Mouse (Mus musculus) urinary bladder, postnatal 25 days (tissue): ENCODE measurements around the gene Myo3b.

Experiments
- DNase-seq: peaks from one replicate; pipeline ENCODE4 v3.0.0; 2022; ENCODE audit warnings: low spot score

The Myo3b gene

GRCm38 (mm10) chr2:70352435-70353165 is 313.7 kb downstream of the Myo3b start:
- no peak for DNase-seq

- DNase-seq: no peak
These were observed 315.1 kb downstream of the Myo3b start for GRCm38 (mm10) chr2:70354056-70354455.

GRCm38 (mm10) chr2:70355026-70355425 is 316.1 kb downstream of the Myo3b start:
- DNase-seq: no peak

- DNase-seq: no peak
These were observed 330.5 kb downstream of the Myo3b start for GRCm38 (mm10) chr2:70369421-70369820.

- no peak for DNase-seq
These were observed 340.4 kb downstream of the Myo3b start for GRCm38 (mm10) chr2:70379341-70379740.

GRCm38 (mm10) chr2:70379939-70380338 is 341.0 kb downstream of the Myo3b start:
- DNase-seq: no peak

- DNase-seq: no peak
These were observed 349.7 kb downstream of the Myo3b start for GRCm38 (mm10) chr2:70388645-70389044.

DNA sequence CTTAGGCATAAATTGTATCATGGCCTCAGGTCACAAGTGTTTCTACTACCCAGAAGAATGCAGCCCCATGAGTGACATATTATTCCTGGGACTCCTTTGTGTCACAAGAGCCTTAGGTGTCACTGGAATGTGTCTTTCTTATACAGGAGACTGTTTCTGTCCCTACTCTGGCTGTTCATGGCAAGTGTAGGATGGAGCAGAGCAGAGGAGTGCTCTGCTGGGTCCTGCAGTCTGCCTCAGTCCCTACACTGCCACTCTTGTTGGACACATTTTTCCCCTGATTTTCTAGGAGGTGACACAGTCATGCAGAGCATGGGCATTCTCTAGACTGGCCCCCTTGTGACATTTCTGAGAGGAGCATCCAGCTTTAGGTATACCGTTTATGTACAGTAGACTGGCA is 350.2 kb downstream of the Myo3b start:
- DNase-seq: no peak

DNA sequence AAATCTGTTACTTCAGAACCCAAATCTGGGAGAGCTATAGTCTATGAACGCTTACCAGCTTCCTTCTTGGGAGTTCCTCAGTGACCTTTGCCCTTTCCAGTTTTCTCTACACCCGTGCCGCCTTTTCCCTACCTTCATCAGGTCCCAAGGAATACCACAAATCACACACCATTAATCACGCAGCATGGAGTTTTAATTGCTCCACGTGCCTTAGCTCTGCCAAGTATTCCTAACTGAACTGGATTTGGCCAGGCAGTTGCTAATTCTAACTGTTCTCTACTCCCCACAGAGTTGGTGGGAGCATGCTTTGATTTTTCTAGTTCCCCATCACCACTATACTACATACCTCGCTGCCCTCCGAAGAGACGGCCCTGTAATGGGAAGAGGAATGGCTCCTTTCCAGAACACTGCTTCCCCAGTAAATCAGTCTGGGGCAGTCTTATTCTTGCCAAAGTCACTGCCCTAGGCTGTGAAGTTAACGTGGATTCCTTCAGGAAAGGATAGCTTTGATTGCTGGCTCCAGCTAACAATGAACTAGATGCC is 358.9 kb downstream of the Myo3b start:
- no peak for DNase-seq

- no peak for DNase-seq
These were observed 360.7 kb downstream of the Myo3b start for GRCm38 (mm10) chr2:70399441-70400115.

DNA sequence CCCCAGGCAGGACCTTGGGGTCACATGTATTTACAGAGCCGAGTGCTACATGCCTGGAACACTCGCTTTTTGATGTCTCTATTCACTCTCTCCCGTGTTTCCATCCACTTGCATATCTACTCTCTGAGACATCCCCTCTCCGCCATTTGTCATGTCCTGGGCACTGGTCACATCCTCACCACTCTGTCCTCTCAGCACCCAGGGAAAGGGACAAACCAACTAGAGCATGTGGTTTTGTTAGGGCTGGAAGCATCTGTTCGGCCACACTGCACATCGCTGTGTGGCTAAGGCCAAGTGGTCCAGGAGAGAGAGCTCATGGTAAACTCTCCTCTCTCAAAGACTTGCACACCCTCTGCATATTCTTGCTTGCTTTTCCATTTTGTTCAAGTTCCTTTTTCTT is 361.4 kb downstream of the Myo3b start:
- no peak for DNase-seq

DNA sequence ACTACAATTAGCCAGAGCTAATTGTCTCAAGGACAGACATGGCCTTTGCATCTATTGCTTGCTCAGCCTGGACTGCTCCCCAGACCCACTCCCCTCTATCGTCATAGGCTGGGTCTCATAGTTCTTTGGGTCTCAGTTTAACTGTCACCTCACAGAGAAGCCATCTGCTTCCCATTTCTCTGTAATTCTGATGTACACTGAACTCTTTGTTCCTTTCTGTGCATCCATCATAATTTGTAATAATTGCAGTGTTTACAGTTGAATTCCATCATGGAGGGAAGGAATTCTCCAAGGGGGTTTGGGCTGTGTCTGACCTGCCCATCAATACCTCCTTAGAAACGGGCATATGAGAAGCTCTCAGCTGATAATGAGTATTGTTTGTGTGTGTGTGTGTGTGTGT is 365.4 kb downstream of the Myo3b start:
- no peak for DNase-seq

GRCm38 (mm10) chr2:70406846-70407245 is 367.9 kb downstream of the Myo3b start:
- no peak for DNase-seq

- DNase-seq: no peak
These were observed 368.8 kb downstream of the Myo3b start for GRCm38 (mm10) chr2:70407729-70408128.

- no peak for DNase-seq
These were observed 371.5 kb downstream of the Myo3b start for GRCm38 (mm10) chr2:70410298-70410885.

GRCm38 (mm10) chr2:70412315-70412714 is 373.4 kb downstream of the Myo3b start:
- no peak for DNase-seq

DNA sequence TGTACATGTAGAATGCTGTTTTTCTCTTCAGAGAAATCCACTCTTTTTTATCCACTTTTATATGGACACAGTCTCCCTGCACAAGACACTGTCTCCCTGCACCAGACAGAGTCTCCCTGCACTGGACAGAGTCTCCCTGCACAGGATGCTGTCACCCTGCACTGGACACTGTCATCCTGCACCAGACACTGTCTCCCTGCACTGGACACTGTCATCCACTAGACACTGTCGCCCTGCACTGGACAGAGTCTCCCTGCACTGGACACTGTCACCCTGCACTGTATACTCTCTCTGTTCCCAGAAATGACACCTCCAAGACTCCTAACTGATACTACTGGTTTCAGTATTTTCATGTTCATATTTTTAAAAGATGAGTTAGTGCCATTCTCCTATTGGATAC is 375.5 kb downstream of the Myo3b start:
- no peak for DNase-seq

- DNase-seq: no peak
These were observed 376.6 kb downstream of the Myo3b start for GRCm38 (mm10) chr2:70415521-70415920.

- no peak for DNase-seq
These were observed 380.4 kb downstream of the Myo3b start for GRCm38 (mm10) chr2:70419336-70419735.

GRCm38 (mm10) chr2:70421144-70421874 is 382.4 kb downstream of the Myo3b start:
- no peak for DNase-seq

DNA sequence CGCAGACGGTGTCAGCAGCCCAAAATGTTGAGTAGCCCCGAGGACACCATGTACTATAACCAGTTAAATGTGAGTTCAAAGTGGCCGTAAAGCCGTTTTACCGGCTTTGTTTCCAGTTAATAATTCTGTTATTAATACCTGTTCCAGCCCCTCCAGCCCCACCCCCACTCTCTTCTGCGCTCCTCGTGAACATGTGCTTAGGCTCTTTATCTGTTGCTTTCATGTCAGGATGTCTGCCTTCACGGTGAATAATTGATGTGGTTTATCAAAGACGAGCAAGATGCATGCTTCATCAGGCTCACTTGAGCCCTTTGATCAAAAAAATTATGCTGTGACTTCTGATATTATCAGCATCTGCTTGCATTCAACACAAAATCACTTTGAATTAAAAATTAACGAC is 386.7 kb downstream of the Myo3b start:
- DNase-seq: no peak

DNA sequence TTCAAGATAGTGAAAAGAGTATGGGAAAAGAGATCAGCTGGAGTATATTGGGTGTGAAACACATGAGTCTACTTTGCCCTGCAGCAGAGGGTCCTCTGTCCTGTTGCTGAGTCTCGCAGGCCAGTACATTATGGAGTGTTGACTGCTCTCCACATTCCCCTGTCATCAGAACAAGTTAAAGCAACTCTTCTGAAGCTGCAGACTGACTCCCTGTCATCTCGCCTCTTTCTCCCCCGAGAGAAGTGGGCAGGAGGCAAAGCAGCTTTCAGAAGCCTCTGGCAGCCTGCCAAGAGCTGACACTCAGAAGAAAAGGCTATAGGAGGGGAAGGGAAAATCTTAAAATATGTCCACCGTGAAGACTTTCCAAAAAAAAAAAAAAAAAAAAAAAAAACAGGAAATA is 404.1 kb downstream of the Myo3b start:
- no peak for DNase-seq
